Mouse (Mus musculus) CH12.LX (cell line): ENCODE measurements around the gene Apom. TPM values are rescaled to one million over a fixed set of nuclear protein-coding genes. Genes with fewer than 3 reads are reported as not detected.

Experiments
- DNase-seq: peaks from one replicate; pipeline ENCODE4 v3.0.0-alpha.2; 2013; ENCODE audit errors: extremely low read depth
- H3K27ac ChIP-seq: 2 replicates; pipeline ENCODE4 v1.5.1; 2012; ENCODE audit warnings: low read depth, mild to moderate bottlenecking, control low read depth, moderate library complexity; ENCODE audit not compliant: insufficient read depth
- H3K27me3 ChIP-seq: replicated peaks from 2 replicates; pipeline ENCODE3; 2012; ENCODE audit warnings: inconsistent platforms
- H3K36me3 ChIP-seq, 2 experiments: replicated peaks in 1 of 2; 2 replicates each; pipeline versions ENCODE3 to v1.6.1; 2012; ENCODE audit warnings: inconsistent platforms in 1 of 2, low read length in 1 of 2, mild to moderate bottlenecking in 1 of 2, mixed read lengths in 1 of 2, moderate library complexity in 1 of 2; ENCODE audit not compliant: control insufficient read depth in 1 of 2, insufficient read depth in 1 of 2
- H3K4me1 ChIP-seq, 2 experiments: 2 replicates each; pipeline ENCODE4 v1.6.1; 2012; ENCODE audit warnings: inconsistent platforms in 1 of 2, moderate library complexity in 1 of 2; ENCODE audit not compliant: insufficient read depth in 2 of 2, control insufficient read depth in 1 of 2
- H3K4me2 ChIP-seq: 2 replicates; pipeline ENCODE4 v1.6.1; 2012; ENCODE audit warnings: low read depth, mild to moderate bottlenecking, control low read depth; ENCODE audit not compliant: poor library complexity, insufficient read depth, severe bottlenecking
- H3K4me3 ChIP-seq, 3 experiments: fragments of 150-350 bp in 1 of 3; sonication (generic) in 1 of 3; replicated peaks in 1 of 3; 2 replicates each; pipeline versions ENCODE3 to v1.5.1; 2011 to 2012; ENCODE audit warnings: low read depth in 2 of 3, low read length in 2 of 3, mild to moderate bottlenecking in 2 of 3, moderate library complexity in 2 of 3, control low read depth in 1 of 3, improper control_type of control experiment in 1 of 3, inconsistent platforms in 1 of 3, mixed read lengths in 1 of 3; ENCODE audit not compliant: poor library complexity in 1 of 3
- H3K79me2 ChIP-seq: replicated peaks from 2 replicates; pipeline ENCODE4 v1.6.1; 2012; ENCODE audit warnings: mild to moderate bottlenecking, moderate library complexity; ENCODE audit not compliant: control insufficient read depth, poor library complexity, insufficient read depth, severe bottlenecking; ENCODE audit errors: extremely low read depth
- H3K9ac ChIP-seq: 2 replicates; pipeline ENCODE4 v1.6.1; 2012; ENCODE audit warnings: low read depth, mild to moderate bottlenecking, control low read depth, moderate library complexity; ENCODE audit not compliant: insufficient read depth
- H3K9me3 ChIP-seq: replicated peaks from 2 replicates; pipeline ENCODE3; 2012; ENCODE audit warnings: low read length, inconsistent platforms, mixed read lengths
- BHLHE40 ChIP-seq: IDR thresholded peaks from 2 replicates; pipeline ENCODE4 v1.6.1; 2011; ENCODE audit warnings: mild to moderate bottlenecking, low read depth, low read length, improper control_type of control experiment
- CHD1 ChIP-seq: IDR thresholded peaks from 2 replicates; pipeline ENCODE4 v1.6.1; 2012; ENCODE audit warnings: low read depth, low read length, improper control_type of control experiment, inconsistent platforms
- E2F4 ChIP-seq: IDR thresholded peaks from 2 replicates; pipeline ENCODE4 v1.6.1; 2011; ENCODE audit warnings: low read depth, low read length, improper control_type of control experiment; ENCODE audit not compliant: insufficient replicate concordance
- ETS1 ChIP-seq: conservative IDR thresholded peaks from 2 replicates; pipeline ENCODE4 v1.6.1; 2012; ENCODE audit warnings: low read depth, mild to moderate bottlenecking, inconsistent platforms, low read length, improper control_type of control experiment, moderate library complexity
- IRF4 ChIP-seq: IDR thresholded peaks from 2 replicates; pipeline ENCODE4 v1.6.1; 2014; ENCODE audit warnings: low read depth, mild to moderate bottlenecking, inconsistent platforms, low read length, improper control_type of control experiment
- JUN ChIP-seq: IDR thresholded peaks from 2 replicates; pipeline ENCODE4 v1.6.1; 2011; ENCODE audit warnings: low read depth, mild to moderate bottlenecking, low read length, improper control_type of control experiment, moderate library complexity; ENCODE audit not compliant: insufficient read depth
- JUND ChIP-seq: conservative IDR thresholded peaks from 2 replicates; pipeline ENCODE4 v1.6.1; 2011; ENCODE audit warnings: low read depth, low read length, improper control_type of control experiment
- MAFK ChIP-seq: IDR thresholded peaks from 2 replicates; pipeline ENCODE4 v1.6.1; 2011; ENCODE audit warnings: low read length, improper control_type of control experiment; ENCODE audit not compliant: insufficient replicate concordance
- MAX ChIP-seq: IDR thresholded peaks from 2 replicates; pipeline ENCODE4 v1.6.1; 2011; ENCODE audit warnings: low read length, improper control_type of control experiment
- MAZ ChIP-seq: IDR thresholded peaks from 2 replicates; pipeline ENCODE4 v1.6.1; 2012; ENCODE audit warnings: low read depth, mild to moderate bottlenecking, inconsistent platforms, low read length, improper control_type of control experiment, moderate library complexity
- MEF2A ChIP-seq: IDR thresholded peaks from 2 replicates; pipeline ENCODE4 v1.6.1; 2014; ENCODE audit warnings: low read depth, mild to moderate bottlenecking, inconsistent platforms, low read length, improper control_type of control experiment, borderline replicate concordance
- MXI1 ChIP-seq: IDR thresholded peaks from 2 replicates; pipeline ENCODE4 v1.6.1; 2011; ENCODE audit warnings: mild to moderate bottlenecking, low read depth, low read length, improper control_type of control experiment
- MYC ChIP-seq: IDR thresholded peaks from 2 replicates; pipeline ENCODE4 v1.6.1; 2011; ENCODE audit warnings: low read depth, mild to moderate bottlenecking, improper control_type of control experiment, low read length
- NELFE ChIP-seq: IDR thresholded peaks from 2 replicates; pipeline ENCODE4 v1.6.1; 2011; ENCODE audit warnings: low read depth, low read length, improper control_type of control experiment
- NRF1 ChIP-seq: IDR thresholded peaks from 2 replicates; pipeline ENCODE4 v1.6.1; 2014; ENCODE audit warnings: low read depth, mild to moderate bottlenecking, inconsistent platforms, low read length, improper control_type of control experiment, moderate library complexity
- PAX5 ChIP-seq: IDR thresholded peaks from 2 replicates; pipeline ENCODE4 v1.6.1; 2012; ENCODE audit warnings: low read length, inconsistent platforms, mixed read lengths
- POLR2A ChIP-seq: IDR thresholded peaks from 2 replicates; pipeline ENCODE4 v1.6.1; 2011; ENCODE audit warnings: low read depth, mild to moderate bottlenecking, improper control_type of control experiment, low read length
- TCF12 ChIP-seq: IDR thresholded peaks from 2 replicates; pipeline ENCODE4 v1.6.1; 2014; ENCODE audit warnings: low read depth, mild to moderate bottlenecking, inconsistent platforms, low read length, improper control_type of control experiment
- USF1 ChIP-seq: IDR thresholded peaks from 2 replicates; pipeline ENCODE4 v1.6.1; 2014; ENCODE audit warnings: low read depth, mild to moderate bottlenecking, inconsistent platforms, low read length, improper control_type of control experiment
- USF2 ChIP-seq: conservative IDR thresholded peaks from 2 replicates; pipeline ENCODE4 v1.6.1; 2011; ENCODE audit warnings: low read depth, low read length, improper control_type of control experiment
- ZC3H11A ChIP-seq: IDR thresholded peaks from 2 replicates; pipeline ENCODE4 v1.6.1; 2012; ENCODE audit warnings: low read depth, mild to moderate bottlenecking, inconsistent platforms, low read length, improper control_type of control experiment
- dilution Hi-C: fragments of 300-500 bp; cut with MboI; formaldehyde crosslinking; loops from 2 replicates; pipeline ENCODE4 v1.14.3; 2020; ENCODE audit warnings: low sequenced_read_pairs; ENCODE audit not compliant: extremely low pct_unique_long_range_greater_than_20kb, extremely low pct_ligation_motif_present
- in situ Hi-C: fragments of 300-500 bp; cut with MboI; formaldehyde crosslinking; loops from 3 replicates; pipeline ENCODE4 v1.14.3; 2019; ENCODE audit warnings: low sequenced_read_pairs, low pct_ligation_motif_present, low pct_unique_long_range_greater_than_20kb, mixed read lengths
- polyA plus RNA-seq: library from polyadenylated mRNA; unstranded; fragments of >175 nt; gene quantifications from 2 replicates; pipeline ENCODE4 v1.2.1, GENCODE M21; 2012; ENCODE audit warnings: low read depth; ENCODE audit not compliant: insufficient read length
- total RNA-seq, 2 experiments: library from RNA; depleted of rRNA; stranded (reverse); fragments of 300-350 nt in 1 of 2; fragments of >200 nt in 1 of 2; gene quantifications; 2 replicates each; pipeline ENCODE4 v1.2.3; 2012 to 2014

Gene Apom
- total and polyA plus RNA-seq, 3 experiments, result 0.39 TPM; not detected in 2

- H3K79me2 ChIP-seq, result no peaks in the 10 kb centered on the region
- no peak for DNase-seq
- peak within 1 kb of the TSS; percentile 3; the same call in 1 of the 2 replicates for H3K4me2 ChIP-seq
- no peak for TF ChIP-seq MYC
- no peak for TF ChIP-seq NRF1
- no peak for TF ChIP-seq JUND
- TF ChIP-seq JUN, result no peak
- TF ChIP-seq MAZ, result no peak
- TF ChIP-seq MAX, result no peak
- TF ChIP-seq USF1, result no peak
- no peak for TF ChIP-seq ETS1
- TF ChIP-seq ZC3H11A, result no peak
- no peak for TF ChIP-seq MXI1
- TF ChIP-seq BHLHE40, result no peak
- TF ChIP-seq USF2, result no peak
- TF ChIP-seq PAX5, result no peak
- TF ChIP-seq NELFE, result no peak
- TF ChIP-seq MEF2A, result no peak
- TF ChIP-seq, all 38 proteins: peak for 0
- no peaks in the 10 kb centered on the region for H3K36me3 ChIP-seq
- no peak within 1 kb of the TSS for H3K4me3 ChIP-seq
- in situ Hi-C loops (no loop called here), dilution Hi-C loops (no loop called here)
- peaks cover 17 to 50% of the 10 kb centered on the region in 2 experiments for H3K4me1 ChIP-seq
- H3K27ac ChIP-seq, result peak within 1 kb of the TSS; percentile 96
- no peaks in the 10 kb centered on the region for H3K27me3 ChIP-seq
- H3K9me3 ChIP-seq, result no peaks in the 10 kb centered on the region
- H3K9ac ChIP-seq, result peak within 1 kb of the TSS; percentile 21; the same call in 1 of the 2 replicates
Observed at GRCm38 (mm10) chr17:35175968-35176367, 44.1 kb upstream of the Apom start, which contains the start of gene Aif1. Gene Aif1, minus strand, starts transcription at chr17:35176068.

GRCm38 (mm10) chr17:35175382-35175781 is 43.5 kb upstream of the Apom start:
- TF ChIP-seq POLR2A, result peak; percentile 18; the same call in 1 of the 2 replicates
- TF ChIP-seq TCF12, result peak; percentile 30; the same call in 1 of the 2 replicates
- no peak for TF ChIP-seq ETS1
- TF ChIP-seq CHD1, result peak; percentile 60; the same call in 1 of the 2 replicates
- TF ChIP-seq MAFK, result no peak
- TF ChIP-seq E2F4, result no peak
- peak; percentile 61; the same call in 1 of the 2 replicates for TF ChIP-seq IRF4
- peak; percentile 58; the same call in 1 of the 2 replicates for TF ChIP-seq MEF2A
- TF ChIP-seq ZC3H11A, result no peak
- TF ChIP-seq BHLHE40, result peak; percentile 7; the same call in 1 of the 2 replicates
- TF ChIP-seq MAZ, result peak; percentile 45; the same call in 1 of the 2 replicates
- Histone ChIP-seq H3K27me3 (no peaks in the 10 kb centered on the region), H3K9ac (peak overlapping the region; percentile 21; the same call in 1 of the 2 replicates), H3K27ac (peak overlapping the region; percentile 96), H3K79me2 (no peaks in the 10 kb centered on the region), H3K4me2 (peak overlapping the region; percentile 3; the same call in 1 of the 2 replicates), H3K36me3 (no peaks in the 10 kb centered on the region), H3K4me1 (peaks cover 17 to 53% of the 10 kb centered on the region in 2 experiments), H3K4me3 (no peak overlapping the region), H3K9me3 (no peaks in the 10 kb centered on the region)
- in situ Hi-C loops (no loop called here), dilution Hi-C loops (no loop called here)
- DNase-seq, result no peak
